Mouse (Mus musculus) olfactory bulb, adult 2 months (tissue): ENCODE measurements at regions not wholly inside any gene's neighbourhood (a gene's known extent, or its start where the extent isn't known, plus 50 kb on each side); places are given as distances from the start of the nearest gene placed in this dataset.

Source experiments
- H3K27ac ChIP-seq: fragments of 200-500 bp; 2 replicates; pipeline ENCODE4 v1.5.1; 2012; ENCODE audit warnings: low read depth, low read length; ENCODE audit not compliant: insufficient read depth
- H3K4me1 ChIP-seq: fragments of 200-500 bp; 2 replicates; pipeline ENCODE4 v1.6.1; 2012; ENCODE audit warnings: low read length; ENCODE audit not compliant: control insufficient read depth, insufficient read depth
- H3K4me3 ChIP-seq: fragments of 200-500 bp; 2 replicates; pipeline ENCODE4 v1.5.1; 2012; ENCODE audit warnings: mild to moderate bottlenecking, low read depth, low read length, moderate library complexity; ENCODE audit not compliant: insufficient read depth
- CTCF ChIP-seq: fragments of 200-500 bp; IDR thresholded peaks from 2 replicates; pipeline ENCODE4 v1.5.1; 2012; ENCODE audit warnings: low read depth, mild to moderate bottlenecking, low read length, moderate library complexity; ENCODE audit not compliant: insufficient read depth
- POLR2A ChIP-seq: fragments of 200-500 bp; IDR thresholded peaks from 2 replicates; pipeline ENCODE4 v1.6.1; 2012; ENCODE audit warnings: mild to moderate bottlenecking, low read depth, low read length, moderate library complexity; ENCODE audit not compliant: insufficient read depth
- WGBS: fragments of 180-500 bp; shearing (Covaris S2); methylation state at CpG from one replicate; pipeline ENCODE4 v1.1.7; 2018; 5-methylcytosine and 5-hydroxymethylcytosine counted together

GRCm38 (mm10) chr10:99366162-99366561 is 103.1 kb downstream of the Dusp6 start:
- 90% methylated on average over 7 of the region's 7 CpGs for WGBS
- TF ChIP-seq POLR2A (no peak), CTCF (no peak)

GRCm38 (mm10) chr10:99367757-99368156 is 104.7 kb downstream of the Dusp6 start:
- no peak overlapping the region for H3K4me3 ChIP-seq
- peaks cover 4% of the 10 kb centered on the region; the same call in 1 of the 2 replicates for H3K4me1 ChIP-seq
- H3K27ac ChIP-seq: no peak overlapping the region
- no peak for TF ChIP-seq CTCF
- TF ChIP-seq POLR2A: no peak
- WGBS: 21% methylated on average over 6 of the region's 6 CpGs

More at GRCm38 (mm10) chr10:99366162-99366561, 103.1 kb downstream of the Dusp6 start:
- no peak overlapping the region for H3K27ac ChIP-seq
- no peak overlapping the region for H3K4me3 ChIP-seq
- H3K4me1 ChIP-seq: peaks cover 4% of the 10 kb centered on the region; the same call in 1 of the 2 replicates

GRCm38 (mm10) chr10:99375101-99375500 is 112.1 kb downstream of the Dusp6 start:
- no peaks in the 10 kb centered on the region for H3K4me1 ChIP-seq
- 80% methylated on average over 5 of the region's 5 CpGs for WGBS

GRCm38 (mm10) chr10:99376430-99376829 is 113.4 kb downstream of the Dusp6 start:
- 40% methylated on average over 8 of the region's 8 CpGs for WGBS
- Histone ChIP-seq H3K4me3 (no peak overlapping the region), H3K27ac (no peak overlapping the region), H3K4me1 (no peaks in the 10 kb centered on the region)
- TF ChIP-seq CTCF (no peak), POLR2A (no peak)

More at GRCm38 (mm10) chr10:99375101-99375500, 112.1 kb downstream of the Dusp6 start:
- H3K27ac ChIP-seq: no peak overlapping the region
- H3K4me3 ChIP-seq: no peak overlapping the region
- no peak for TF ChIP-seq CTCF
- TF ChIP-seq POLR2A: no peak

GRCm38 (mm10) chr10:99377548-99377947 is 114.5 kb downstream of the Dusp6 start:
- 79% methylated on average over 4 of the region's 4 CpGs for WGBS
- no peak overlapping the region for H3K4me3 ChIP-seq
- no peak overlapping the region for H3K27ac ChIP-seq
- no peak for TF ChIP-seq POLR2A
- TF ChIP-seq CTCF: no peak
- H3K4me1 ChIP-seq: no peaks in the 10 kb centered on the region

GRCm38 (mm10) chr10:99379156-99379555 is 116.1 kb downstream of the Dusp6 start:
- no peak overlapping the region for H3K4me3 ChIP-seq
- TF ChIP-seq POLR2A (no peak), CTCF (no peak)
- no peaks in the 10 kb centered on the region for H3K4me1 ChIP-seq
- WGBS: 68% methylated on average over 1 of the region's 1 CpGs
- H3K27ac ChIP-seq: no peak overlapping the region

GRCm38 (mm10) chr10:99380170-99380569 is 117.1 kb downstream of the Dusp6 start:
- TF ChIP-seq CTCF (no peak), POLR2A (no peak)
- H3K4me1 ChIP-seq: no peaks in the 10 kb centered on the region
- H3K27ac ChIP-seq: no peak overlapping the region
- WGBS: 90% methylated on average over 4 of the region's 4 CpGs
- H3K4me3 ChIP-seq: no peak overlapping the region

GRCm38 (mm10) chr10:99383028-99383427 is 120.0 kb downstream of the Dusp6 start:
- Histone ChIP-seq H3K27ac (no peak overlapping the region), H3K4me1 (no peaks in the 10 kb centered on the region), H3K4me3 (no peak overlapping the region)
- 85% methylated on average over 4 of the region's 4 CpGs for whole genome bisulfite sequencing
- TF ChIP-seq CTCF: no peak
- no peak for TF ChIP-seq POLR2A

GRCm38 (mm10) chr10:99384366-99384765 is 121.3 kb downstream of the Dusp6 start:
- no peaks in the 10 kb centered on the region for H3K4me1 ChIP-seq
- no peak for TF ChIP-seq CTCF
- no peak for TF ChIP-seq POLR2A
- H3K27ac ChIP-seq: no peak overlapping the region
- 85% methylated on average over 6 of the region's 6 CpGs for WGBS
- no peak overlapping the region for H3K4me3 ChIP-seq

GRCm38 (mm10) chr10:99384851-99385250 is 121.8 kb downstream of the Dusp6 start:
- H3K4me1 ChIP-seq: no peaks in the 10 kb centered on the region
- 72% methylated on average over 4 of the region's 4 CpGs for WGBS
- no peak overlapping the region for H3K4me3 ChIP-seq
- TF ChIP-seq CTCF (no peak), POLR2A (no peak)
- no peak overlapping the region for H3K27ac ChIP-seq
